Comparison of ENCODE assay signal across 8 mouse cellular contexts in genomic region chr4:118135414-118135813, GRCm38 (mm10). TPM values are rescaled to one million over a fixed set of nuclear protein-coding genes. Genes with fewer than 3 reads are reported as not detected.
DNase-seq lines count a peak whose midpoint lies in the region; ATAC-seq and TF ChIP-seq lines count a peak whose summit lies in the region.

No protein-coding gene starts in this region.

- WGBS in forebrain, embryonic 14.5 days, result 93% methylated on average over 1 of the region's 1 CpGs
- 87% methylated on average over 1 of the region's 1 CpGs for WGBS in liver, embryonic 16.5 days (ENCODE audit: insufficient replicate concordance)

- TF ChIP-seq RAD21 in CH12.LX (IDR thresholded peaks at IDR 0.05; ENCODE audit: low read depth, low read length), result no peak

- dilution Hi-C loops in CH12.LX (cut with MboI; ENCODE audit: extremely low pct_ligation_motif_present, extremely low pct_unique_long_range_greater_than_20kb, low sequenced_read_pairs), result no loop called here

- TF ChIP-seq POLR2A in CH12.LX (IDR thresholded peaks at IDR 0.05; ENCODE audit: low read depth, low read length), result no peak

- DNase-seq in gastrocnemius, adult 2 months, result no peak
- no peak for DNase-seq in gastrocnemius, postnatal 25 days
- DNase-seq in CH12.LX (ENCODE audit: extremely low read depth), result no peak
- no peak for DNase-seq in forebrain, embryonic 14.5 days (ENCODE audit: low spot score)
- no peak for DNase-seq in frontal cortex, postnatal 14 days (ENCODE audit: low spot score in 2 of 2)
- DNase-seq in embryo, embryonic 10.5 days (ENCODE audit: low spot score), result no peak

- peaks cover 33 to 50% of the 10 kb centered on the region in 2 experiments for H3K36me3 ChIP-seq in CH12.LX (replicated peaks in 1 of 2; ENCODE audit: control insufficient read depth in 1 of 2, insufficient read depth in 1 of 2, low read length in 1 of 2)
- H3K36me3 ChIP-seq in forebrain, embryonic 14.5 days (ENCODE audit: control insufficient read depth, insufficient read depth, low read length), result peaks cover 38% of the 10 kb centered on the region
- H3K36me3 ChIP-seq in liver, embryonic 16.5 days (ENCODE audit: control insufficient read depth, insufficient read depth), result peaks cover 11% of the 10 kb centered on the region

- no peak for TF ChIP-seq CTCF in gastrocnemius, adult 2 months (IDR thresholded peaks at IDR 0.05)
- TF ChIP-seq CTCF in CH12.LX (conservative IDR thresholded peaks at IDR 0.05 in 1 of 2, IDR thresholded peaks at IDR 0.05 in 1 of 2; ENCODE audit: low read depth in 2 of 2, low read length in 2 of 2), result no peak

- peak; percentile 10; the same call in 1 of the 2 replicates for ATAC-seq in forebrain, embryonic 14.5 days
- ATAC-seq in liver, embryonic 16.5 days (ENCODE audit: low read depth), result no peak
- ATAC-seq in monocyte, adult 5-6 weeks (replicated peaks; ENCODE audit: insufficient number of reproducible peaks, low FRiP score, low TSS enrichment, poor library complexity, severe bottlenecking), result no peak

- no peaks in the 10 kb centered on the region for H3K27me3 ChIP-seq in CH12.LX (replicated peaks)
- H3K27me3 ChIP-seq in forebrain, embryonic 14.5 days (replicated peaks; ENCODE audit: control insufficient read depth, insufficient read depth, low read length), result no peaks in the 10 kb centered on the region
- H3K27me3 ChIP-seq in liver, embryonic 16.5 days (ENCODE audit: control insufficient read depth, insufficient read depth, low read depth, low read length), result no peaks in the 10 kb centered on the region

- peak overlapping the region; percentile 99 for H3K4me3 ChIP-seq in gastrocnemius, adult 2 months
- H3K4me3 ChIP-seq in CH12.LX (replicated peaks in 1 of 3; ENCODE audit: low read depth in 2 of 3, low read length in 2 of 3, poor library complexity in 1 of 3), result peak overlapping the region; percentile 66 to 88 (median 86)
- peak overlapping the region; percentile 99 for H3K4me3 ChIP-seq in forebrain, embryonic 14.5 days (ENCODE audit: low read depth, low read length)
- peak overlapping the region; percentile 87 for H3K4me3 ChIP-seq in liver, embryonic 16.5 days (ENCODE audit: low read depth, low read length)

- intact Hi-C loops in gastrocnemius, adult 2 months (cut with DNase I), result no loop called here

- H3K79me2 ChIP-seq in CH12.LX (replicated peaks; ENCODE audit: control insufficient read depth, extremely low read depth, insufficient read depth, poor library complexity, severe bottlenecking), result no peaks in the 10 kb centered on the region

- H3K9me3 ChIP-seq in CH12.LX (replicated peaks; ENCODE audit: low read length), result no peaks in the 10 kb centered on the region
- no peaks in the 10 kb centered on the region for H3K9me3 ChIP-seq in forebrain, embryonic 14.5 days (replicated peaks; ENCODE audit: control insufficient read depth, low read length)
- H3K9me3 ChIP-seq in liver, embryonic 16.5 days (replicated peaks; ENCODE audit: control insufficient read depth, low read length), result no peaks in the 10 kb centered on the region

- peak overlapping the region; percentile 35 for H3K4me2 ChIP-seq in CH12.LX (ENCODE audit: insufficient read depth, low read depth, poor library complexity, severe bottlenecking)
- H3K4me2 ChIP-seq in forebrain, embryonic 14.5 days (ENCODE audit: low read length), result peak overlapping the region; percentile 81
- peak overlapping the region; percentile 91 for H3K4me2 ChIP-seq in liver, embryonic 16.5 days (ENCODE audit: low read depth, low read length)

- H3K4me1 ChIP-seq in CH12.LX (ENCODE audit: control insufficient read depth in 1 of 2, insufficient read depth in 2 of 2), result peaks cover 0 to 33% of the 10 kb centered on the region in 2 experiments; a peak in 3 of 4 replicates
- 0 out of 2 replicates have a peak, but pooled peaks cover 5% of the 10 kb centered on the region for H3K4me1 ChIP-seq in forebrain, embryonic 14.5 days (ENCODE audit: control insufficient read depth, insufficient read depth, low read length)
- peaks cover 13% of the 10 kb centered on the region for H3K4me1 ChIP-seq in liver, embryonic 16.5 days (ENCODE audit: control insufficient read depth, low read depth, low read length)

- TF ChIP-seq EP300 in CH12.LX (IDR thresholded peaks at IDR 0.05; ENCODE audit: low read length), result no peak

- peak overlapping the region; percentile 2 for H3K9ac ChIP-seq in CH12.LX (ENCODE audit: insufficient read depth, low read depth)
- H3K9ac ChIP-seq in forebrain, embryonic 14.5 days (ENCODE audit: low read length), result peak overlapping the region; percentile 86
- peak overlapping the region; percentile 63 for H3K9ac ChIP-seq in liver, embryonic 16.5 days (ENCODE audit: low read depth, low read length)

- H3K27ac ChIP-seq in gastrocnemius, adult 2 months, result peak overlapping the region; percentile 94
- no peak overlapping the region; the same call in 1 of the 2 replicates for H3K27ac ChIP-seq in CH12.LX (ENCODE audit: insufficient read depth, low read depth)
- peak overlapping the region; percentile 74; the same call in 1 of the 2 replicates for H3K27ac ChIP-seq in forebrain, embryonic 14.5 days (ENCODE audit: low read depth, low read length)
- peak overlapping the region; percentile 43; the same call in 1 of the 2 replicates for H3K27ac ChIP-seq in liver, embryonic 16.5 days (ENCODE audit: low read length)

- in situ Hi-C loops in CH12.LX (cut with MboI; ENCODE audit: low pct_ligation_motif_present, low pct_unique_long_range_greater_than_20kb, low sequenced_read_pairs), result no loop called here

TF ChIP-seq in CH12.LX, 34 proteins besides CTCF, POLR2A, EP300 and RAD21:
- TF ChIP-seq ZNF384 (IDR thresholded peaks at IDR 0.05; ENCODE audit: low read depth, low read length) (peak; percentile 64), MYC (IDR thresholded peaks at IDR 0.05; ENCODE audit: low read depth, low read length) (no peak)

RNA-seq across cellular contexts. Expression of gene St3gal3, which starts 0.7 kb away (rescaled TPM):
- 10 to 100 TPM; 73.4 to 75.0 TPM for total RNA-seq in gastrocnemius, adult 2 months (2021)
- 10 to 100 TPM; 65.8 to 74.1 TPM for total RNA-seq in gastrocnemius, postnatal 25 days (2021)
- total RNA-seq in CH12.LX (2012; rRNA removed) (7.8 and 10.1 TPM in 2 replicates), CH12.LX (2014; rRNA removed) (6.3 and 7.1 TPM in 2 replicates)
- 8.2 and 8.7 TPM in 2 replicates for polyA plus RNA-seq in CH12.LX (2012; ENCODE audit: insufficient read length, low read depth)
- 10.0 and 11.3 TPM in 2 replicates for polyA plus RNA-seq in forebrain, embryonic 14.5 days (2014; fragmentation: Nextera tagmentation; extraction: Ambion mirVana)
- polyA plus RNA-seq in liver, embryonic 16.5 days (2015; fragmentation: Nextera tagmentation; extraction: Ambion mirVana), result 2.2 and 2.5 TPM in 2 replicates
- total RNA-seq in monocyte, adult 5-6 weeks (2017), result 2.3 to 4.7 TPM (median 3.3 TPM) in 3 replicates

RNA-seq across cellular contexts. Expression of gene Kdm4a, which starts 44.4 kb away (rescaled TPM):
- 10 to 100 TPM; 18.0 to 34.4 TPM for total RNA-seq in gastrocnemius, adult 2 months (2021)
- 10 to 100 TPM; 14.7 to 20.9 TPM for total RNA-seq in gastrocnemius, postnatal 25 days (2021)
- total RNA-seq in CH12.LX (2012; rRNA removed) (38.4 and 58.8 TPM in 2 replicates), CH12.LX (2014; rRNA removed) (36.9 TPM in 2 replicates)
- 43.2 and 43.6 TPM in 2 replicates for polyA plus RNA-seq in CH12.LX (2012; ENCODE audit: insufficient read length, low read depth)
- 51.4 and 66.7 TPM in 2 replicates for polyA plus RNA-seq in forebrain, embryonic 14.5 days (2014; fragmentation: Nextera tagmentation; extraction: Ambion mirVana)
- polyA plus RNA-seq in liver, embryonic 16.5 days (2015; fragmentation: Nextera tagmentation; extraction: Ambion mirVana), result 9.7 and 9.8 TPM in 2 replicates
- total RNA-seq in monocyte, adult 5-6 weeks (2017), result 43.8 to 59.4 TPM (median 48.6 TPM) in 3 replicates

Comparison
In these comparisons a context has a peak if more than half of its experiments do, and no peak if none do; other contexts are left out.
1. H3K4me2 ChIP-seq: peak in every context shown above with its lines; median percentile 91 in liver, embryonic 16.5 days; 81 in forebrain, embryonic 14.5 days; 35 in CH12.LX.
2. H3K9ac ChIP-seq: peak in every context shown above with its lines; median percentile 86 in forebrain, embryonic 14.5 days; 63 in liver, embryonic 16.5 days; 2 in CH12.LX.
3. RNA of gene St3gal3, which starts 0.7 kb away (total RNA-seq): 73.4 to 75.0 TPM in gastrocnemius, adult 2 months and 65.8 to 74.1 TPM in gastrocnemius, postnatal 25 days; 6.3 to 10.1 TPM in CH12.LX and 2.3 to 4.7 TPM in monocyte, adult 5-6 weeks; every median in the first group is over 4 times any median in the second.
4. Peak in every context shown above with its lines, with median percentiles within 50 percentile points of each other: H3K4me3 ChIP-seq.